Mouse (Mus musculus) small intestine, adult 2 months (tissue): ENCODE measurements around the gene Slc5a3. TPM values are rescaled to one million over a fixed set of nuclear protein-coding genes. Genes with fewer than 3 reads are reported as not detected.

Experiments
- H3K27ac ChIP-seq: fragments of 200-500 bp; 2 replicates; pipeline ENCODE4 v1.5.1; 2012; ENCODE audit warnings: low read depth, low read length, control low read depth, inconsistent platforms; ENCODE audit not compliant: insufficient read depth
- H3K27me3 ChIP-seq: fragments of 200-500 bp; 2 replicates; pipeline ENCODE4 v1.6.1; 2012; ENCODE audit warnings: mild to moderate bottlenecking, moderate library complexity, low read length, inconsistent platforms; ENCODE audit not compliant: control insufficient read depth, insufficient read depth
- H3K36me3 ChIP-seq: fragments of 200-500 bp; 2 replicates; pipeline ENCODE4 v1.6.1; 2012; ENCODE audit warnings: mild to moderate bottlenecking, low read length, control low read depth, inconsistent platforms; ENCODE audit not compliant: control insufficient read depth, insufficient read depth
- H3K4me1 ChIP-seq: fragments of 200-500 bp; 2 replicates; pipeline ENCODE4 v1.6.1; 2012; ENCODE audit warnings: low read length, inconsistent platforms, mixed read lengths; ENCODE audit not compliant: control insufficient read depth, insufficient read depth, insufficient read length
- H3K4me3 ChIP-seq: fragments of 200-500 bp; 2 replicates; pipeline ENCODE4 v1.5.1; 2012; ENCODE audit warnings: low read depth, mild to moderate bottlenecking, control low read depth, inconsistent platforms, low read length, moderate library complexity
- CTCF ChIP-seq: fragments of 200-500 bp; IDR thresholded peaks from 2 replicates; pipeline ENCODE4 v1.5.1; 2012; ENCODE audit warnings: low read depth, mild to moderate bottlenecking, control low read depth, inconsistent platforms, low read length, moderate library complexity, mixed read lengths; ENCODE audit not compliant: insufficient replicate concordance, insufficient read length; ENCODE audit errors: extremely low read depth
- POLR2A ChIP-seq: fragments of 200-500 bp; IDR thresholded peaks from 2 replicates; pipeline ENCODE4 v1.6.1; 2012; ENCODE audit warnings: low read depth, mild to moderate bottlenecking, control low read depth, inconsistent platforms, low read length, moderate library complexity
- WGBS: fragments of 180-500 bp; shearing (Covaris S2); methylation state at CpG from one replicate; pipeline ENCODE4 v1.1.7; 2018; 5-methylcytosine and 5-hydroxymethylcytosine counted together
- polyA plus RNA-seq: library from polyadenylated mRNA; depleted of rRNA; stranded (reverse); fragments of >200 nt; gene quantifications from 2 replicates; pipeline ENCODE4 v1.2.3, GENCODE M21; 2012; rRNA removed

The Slc5a3 gene
- polyA plus RNA-seq, 1 experiment = 0.24 TPM

DNA sequence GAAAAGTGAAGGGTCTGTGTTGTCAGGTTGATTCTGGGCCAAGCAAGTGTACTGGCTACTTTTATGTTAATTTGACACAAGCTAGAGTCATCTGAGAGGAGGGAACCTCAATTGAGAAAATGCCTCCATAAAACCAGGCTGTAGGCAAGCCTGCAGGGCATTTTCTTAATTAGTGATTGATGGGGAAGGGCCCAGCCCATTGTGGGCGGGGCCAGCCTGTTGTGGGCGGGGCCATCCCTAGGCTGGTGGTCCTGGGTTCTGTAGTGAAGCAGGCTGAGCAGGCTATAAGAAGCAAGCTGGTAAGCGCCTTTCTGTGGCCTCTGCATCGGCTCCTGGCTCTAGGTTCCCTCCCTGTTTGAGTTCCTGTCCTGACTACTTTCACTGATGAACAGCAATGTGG, 69.1 kb downstream of the Slc5a3 start:
- 52% methylated on average over 4 of the region's 4 CpGs for WGBS
- no peaks in the 10 kb centered on the region for H3K36me3 ChIP-seq
- H3K4me1 ChIP-seq = no peaks in the 10 kb centered on the region
- TF ChIP-seq POLR2A = no peak
- TF ChIP-seq CTCF = no peak
- no peak overlapping the region for H3K27ac ChIP-seq
- H3K27me3 ChIP-seq = no peaks in the 10 kb centered on the region
- H3K4me3 ChIP-seq = no peak overlapping the region

DNA sequence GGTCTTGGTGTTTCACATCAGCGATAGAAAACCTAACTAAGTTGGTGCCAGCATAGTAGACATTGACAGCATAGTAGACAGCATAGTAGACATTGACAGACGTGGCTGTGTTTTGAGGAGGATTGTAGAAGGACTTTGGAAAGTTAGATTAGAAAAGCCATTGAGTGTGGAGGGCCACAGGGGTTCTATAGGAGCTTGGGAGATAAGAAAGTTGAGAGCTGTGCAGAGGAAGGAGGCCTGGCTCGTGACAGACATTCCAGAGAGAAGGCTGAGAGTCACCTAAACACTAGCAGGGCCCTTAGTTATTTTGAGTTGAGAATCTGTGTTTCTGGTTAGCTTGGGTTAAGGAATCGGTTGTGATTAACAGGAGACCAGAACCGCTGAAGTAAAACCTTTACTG, 69.5 kb downstream of the Slc5a3 start:
- H3K27me3 ChIP-seq = no peaks in the 10 kb centered on the region
- WGBS = 73% methylated on average over 5 of the region's 5 CpGs
- no peak overlapping the region for H3K4me3 ChIP-seq
- H3K36me3 ChIP-seq = no peaks in the 10 kb centered on the region
- H3K4me1 ChIP-seq = no peaks in the 10 kb centered on the region
- no peak overlapping the region for H3K27ac ChIP-seq
- no peak for TF ChIP-seq CTCF
- TF ChIP-seq POLR2A = no peak

DNA sequence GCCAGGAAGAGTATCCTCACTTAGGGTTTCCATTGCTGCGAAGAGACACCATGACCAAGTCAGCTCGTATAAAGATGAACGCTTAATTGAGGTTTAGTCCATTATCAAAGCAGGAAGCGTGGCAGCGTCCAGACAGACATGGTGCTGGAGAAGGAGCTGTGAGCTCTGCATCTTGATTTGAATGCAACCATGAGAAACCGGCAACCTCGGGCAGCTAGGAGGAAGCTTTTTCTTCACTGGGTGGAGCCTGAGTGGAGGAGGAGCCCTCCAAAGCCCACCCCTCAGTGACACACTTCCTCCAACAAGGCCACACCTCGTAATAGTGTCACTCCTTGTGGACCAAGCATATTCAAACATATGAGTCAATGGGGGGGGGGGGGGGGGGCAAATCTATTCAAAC, 71.7 kb downstream of the Slc5a3 start:
- no peaks in the 10 kb centered on the region for H3K27me3 ChIP-seq
- no peaks in the 10 kb centered on the region for H3K36me3 ChIP-seq
- H3K4me3 ChIP-seq = no peak overlapping the region
- no peak overlapping the region for H3K27ac ChIP-seq
- H3K4me1 ChIP-seq = no peaks in the 10 kb centered on the region
- TF ChIP-seq POLR2A = no peak
- no peak for TF ChIP-seq CTCF
- WGBS = 83% methylated on average over 8 of the region's 8 CpGs

DNA sequence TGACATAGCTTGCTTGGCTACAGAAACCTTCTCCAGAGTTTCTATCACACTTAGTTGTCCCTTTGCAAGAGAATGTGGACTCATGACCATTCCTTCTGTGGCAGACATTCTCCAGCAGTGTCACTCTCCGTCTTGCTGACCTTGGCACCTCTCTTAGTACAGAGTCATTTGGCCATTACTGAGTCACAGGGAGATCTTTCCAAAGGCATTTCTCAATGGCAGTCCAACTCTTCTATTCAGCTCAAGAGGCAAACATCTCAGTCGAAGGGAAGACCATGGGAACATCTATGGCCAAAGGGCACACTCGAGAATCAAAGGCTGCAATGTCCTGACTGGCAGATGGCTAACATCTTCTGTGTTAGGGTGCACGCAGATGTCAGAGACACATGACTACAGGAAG, 74.4 kb downstream of the Slc5a3 start:
- Histone ChIP-seq H3K4me3 (no peak overlapping the region), H3K27ac (no peak overlapping the region), H3K27me3 (no peaks in the 10 kb centered on the region), H3K4me1 (no peaks in the 10 kb centered on the region), H3K36me3 (no peaks in the 10 kb centered on the region)
- no peak for TF ChIP-seq CTCF
- TF ChIP-seq POLR2A = no peak
- WGBS = 88% methylated on average over 4 of the region's 4 CpGs

DNA sequence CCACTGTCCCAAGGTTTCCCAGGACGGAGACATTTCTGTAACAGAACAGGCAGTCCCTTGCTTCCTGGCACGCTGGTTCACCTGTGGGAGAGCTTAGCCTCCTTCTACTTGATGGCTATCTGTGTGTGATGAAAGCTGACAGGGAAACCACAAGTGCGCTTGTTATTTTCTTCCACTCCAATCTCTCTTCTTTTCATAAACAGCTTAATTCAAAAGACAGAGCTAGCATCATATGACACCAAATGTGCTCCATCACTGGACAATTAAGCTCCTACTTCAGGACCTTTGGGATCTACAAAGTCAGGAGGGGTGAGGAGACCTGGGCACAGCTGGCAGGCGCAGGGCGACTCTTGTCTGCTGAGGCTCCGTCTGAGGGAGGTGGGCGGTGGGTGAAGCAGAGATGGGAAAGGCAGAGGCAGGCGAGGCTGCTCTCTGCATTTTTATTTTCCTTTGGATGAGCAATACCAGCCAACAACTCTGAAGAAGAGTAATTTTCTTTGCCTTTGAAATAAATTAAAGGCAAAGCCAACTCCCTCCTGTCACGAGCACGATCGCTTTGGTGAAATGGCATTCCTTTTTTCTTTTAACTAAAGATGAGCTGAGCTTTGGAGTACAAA, 76.1 kb downstream of the Slc5a3 start:
- TF ChIP-seq CTCF (no peak), POLR2A (no peak)
- H3K36me3 ChIP-seq = no peaks in the 10 kb centered on the region
- WGBS = 87% methylated on average over 11 of the region's 11 CpGs
- H3K4me1 ChIP-seq = no peaks in the 10 kb centered on the region
- H3K27ac ChIP-seq = no peak overlapping the region
- no peaks in the 10 kb centered on the region for H3K27me3 ChIP-seq
- H3K4me3 ChIP-seq = no peak overlapping the region

DNA sequence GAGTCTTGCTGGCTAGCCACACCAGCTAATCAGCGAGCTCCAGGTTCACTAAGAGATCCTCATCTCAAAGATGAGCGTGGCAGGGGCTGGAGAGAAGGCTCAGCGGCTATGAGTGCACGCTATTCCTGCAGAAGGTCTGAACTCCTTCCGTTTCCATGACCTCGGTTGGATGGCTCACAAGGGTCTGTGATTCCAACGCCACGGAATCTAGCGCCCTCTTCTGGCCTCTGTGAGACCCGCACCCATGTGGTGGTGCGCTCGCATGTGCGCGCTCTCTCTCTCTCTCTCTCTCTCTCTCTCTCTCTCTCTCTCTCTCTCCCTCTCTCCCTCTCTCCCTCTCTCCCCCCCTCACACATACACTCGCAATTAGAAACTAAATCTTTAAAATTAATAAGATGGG, 78.2 kb downstream of the Slc5a3 start:
- H3K4me1 ChIP-seq = no peaks in the 10 kb centered on the region
- 93% methylated on average over 15 of the region's 15 CpGs for WGBS
- H3K36me3 ChIP-seq = no peaks in the 10 kb centered on the region
- TF ChIP-seq CTCF (no peak), POLR2A (no peak)
- no peak overlapping the region for H3K4me3 ChIP-seq
- H3K27ac ChIP-seq = no peak overlapping the region
- H3K27me3 ChIP-seq = no peaks in the 10 kb centered on the region

Other genes with a start within 250 kb of the Slc5a3 start
- 6.9 and 10.8 TPM in 2 replicates for gene Mrps6, start 52 bp upstream of the Slc5a3 start, polyA plus RNA-seq
- not detected in 2 replicates for gene Gm49711, start within 50 bp of the Slc5a3 start, polyA plus RNA-seq
- gene Kcne2, start 234.1 kb downstream of the Slc5a3 start, polyA plus RNA-seq = not detected in 2 replicates
- gene Smim11, start 243.0 kb downstream of the Slc5a3 start, polyA plus RNA-seq = 14.6 and 18.2 TPM in 2 replicates